Mouse (Mus musculus): ENCODE results near the gene Tmem200c. TPM values are rescaled to one million over a fixed set of nuclear protein-coding genes. Genes with fewer than 3 reads are reported as not detected.

Gene Tmem200c
- polyA plus RNA-seq (2014; fragmentation: Illumina TruSeq; extraction: RNeasy Lipid Tissue Mini Kit (QIAGEN cat#74804); ENCODE audit: low read depth, low replicate concordance), result 0.28 TPM

GRCm38 (mm10) chr17:68826323-68826722, at the start of gene Tmem200c:
Gene Tmem200c (plus strand): TSS chr17:68826623.

Other genes starting within 250 kb of the Tmem200c start
- 93.3 TPM for gene Epb41l3, start 249.1 kb downstream of the Tmem200c start, polyA plus RNA-seq (2014; fragmentation: Illumina TruSeq; extraction: RNeasy Lipid Tissue Mini Kit (QIAGEN cat#74804); ENCODE audit: low read depth, low replicate concordance)

All from sigmoid colon, adult 10 weeks (tissue).